Mouse (Mus musculus) testis, postnatal 14 days (tissue): ENCODE results near the gene Ssbp3.

Source experiments
- DNase-seq: peaks from one replicate; pipeline ENCODE4 v3.0.0; 2021; ENCODE audit warnings: low spot score

The Ssbp3 gene

DNA sequence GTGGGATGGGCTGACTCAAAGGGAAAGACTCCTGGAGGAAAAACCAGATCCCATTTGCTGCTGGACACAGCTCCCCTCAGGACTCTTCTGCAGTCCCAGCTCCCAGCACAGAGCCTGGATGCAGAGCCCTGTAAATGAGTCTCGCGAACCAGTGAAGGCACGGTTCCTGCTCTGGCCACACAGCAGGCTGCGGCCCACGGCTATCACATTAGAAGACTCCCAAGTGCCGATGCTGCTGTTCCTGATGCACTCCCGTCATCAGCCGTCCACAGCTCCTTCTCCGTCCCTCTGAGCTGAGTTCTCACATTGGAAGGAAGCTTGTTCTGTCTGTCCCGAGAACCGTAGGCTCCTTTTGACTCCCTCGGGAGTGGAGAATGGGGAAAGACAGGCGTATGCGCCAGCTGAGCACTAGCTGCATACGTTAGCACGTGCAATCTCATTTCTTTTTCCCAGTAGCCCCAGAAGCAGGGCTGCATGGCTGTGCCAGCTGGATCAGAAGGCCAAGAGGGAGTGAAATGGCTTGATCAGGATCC, 186.4 kb downstream of the Ssbp3 start, which contains the start of gene Cdcp2:
Gene Cdcp2, plus strand, starts transcription at position 51 of the 533 bp plus-strand sequence.
- DNase-seq, result no peak

- no peak for DNase-seq
These were observed 187.4 kb downstream of the Ssbp3 start for GRCm38 (mm10) chr4:107097871-107098270.

GRCm38 (mm10) chr4:107098375-107098774, 187.9 kb downstream of the Ssbp3 start:
- DNase-seq, result no peak

DNA sequence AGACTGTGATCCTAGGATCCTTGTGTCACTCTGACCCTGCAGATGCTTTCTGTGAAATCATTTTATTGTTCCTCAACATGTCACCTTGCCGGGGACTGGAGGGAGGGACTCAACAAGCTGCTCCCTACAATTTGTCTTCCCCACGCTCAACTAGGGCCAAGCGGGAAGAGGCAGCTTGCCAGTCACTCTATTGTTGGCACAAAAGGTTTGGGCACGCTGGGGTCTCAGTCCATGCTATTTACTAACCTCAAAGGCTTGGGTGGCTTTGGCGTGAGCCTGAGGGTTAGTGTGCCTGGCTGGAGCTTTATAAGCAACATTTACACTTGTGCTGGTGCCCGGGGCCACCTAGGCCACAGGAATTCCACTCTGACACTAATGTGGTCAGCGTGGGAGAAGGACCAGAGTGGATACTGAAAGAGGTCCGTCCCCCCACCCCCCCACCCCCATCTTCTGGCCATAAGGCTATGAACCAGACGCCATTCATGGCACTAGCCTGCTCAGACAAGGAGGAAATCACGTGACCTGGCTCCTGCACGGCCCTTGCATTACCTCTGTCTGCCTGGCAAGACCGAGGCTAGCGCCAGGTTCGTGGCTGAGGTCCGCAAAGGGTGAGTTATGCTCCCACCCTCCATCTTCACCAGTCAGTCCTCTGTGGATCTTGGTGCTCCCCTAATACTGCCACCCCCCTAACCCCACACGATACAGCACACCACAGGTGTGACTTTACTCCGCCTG, 188.5 kb downstream of the Ssbp3 start:
- no peak for DNase-seq
